Mouse (Mus musculus) cerebellum, adult 2 months (tissue): ENCODE measurements around the gene Gm5134. TPM values are rescaled to one million over a fixed set of nuclear protein-coding genes. Genes with fewer than 3 reads are reported as not detected.

Experiments used
- DNase-seq, 2 experiments: peaks; one replicate each; pipeline ENCODE4 v3.0.0; 2021
- H3K27ac ChIP-seq: fragments of 200-500 bp; 2 replicates; pipeline ENCODE4 v1.5.1; 2012; ENCODE audit warnings: low read length, control low read depth, inconsistent platforms; ENCODE audit not compliant: insufficient read depth
- H3K27me3 ChIP-seq: fragments of 200-500 bp; 2 replicates; pipeline ENCODE4 v1.6.1; 2012; ENCODE audit warnings: inconsistent platforms, mild to moderate bottlenecking, low read length, moderate library complexity; ENCODE audit not compliant: control insufficient read depth, insufficient read depth
- H3K4me1 ChIP-seq: fragments of 200-500 bp; 2 replicates; pipeline ENCODE4 v1.6.1; 2011; ENCODE audit warnings: low read length; ENCODE audit not compliant: control insufficient read depth, insufficient read depth
- H3K4me3 ChIP-seq: fragments of 200-500 bp; replicated peaks from 2 replicates; pipeline ENCODE3; 2011; ENCODE audit warnings: mild to moderate bottlenecking, low read depth, low read length, control low read depth; ENCODE audit not compliant: insufficient read depth
- CTCF ChIP-seq: fragments of 200-500 bp; IDR thresholded peaks from 2 replicates; pipeline ENCODE4 v1.5.1; 2011; ENCODE audit warnings: low read depth, mild to moderate bottlenecking, control low read depth, low read length, moderate library complexity, borderline replicate concordance; ENCODE audit not compliant: insufficient read depth
- POLR2A ChIP-seq: fragments of 200-500 bp; IDR thresholded peaks from 2 replicates; pipeline ENCODE4 v1.6.1; 2011; ENCODE audit warnings: low read length, control low read depth, borderline replicate concordance; ENCODE audit not compliant: insufficient read depth
- WGBS: fragments of 180-500 bp; shearing (Covaris S2); methylation state at CpG from one replicate; pipeline ENCODE4 v1.1.7; 2018; 5-methylcytosine and 5-hydroxymethylcytosine counted together
- polyA plus RNA-seq: library from polyadenylated mRNA; depleted of rRNA; stranded (reverse); fragments of >200 nt; gene quantifications from 2 replicates; pipeline ENCODE4 v1.2.3, GENCODE M21; 2012; rRNA removed

Gene Gm5134
- 0.08 TPM in 1 of 2 replicates, not detected in the other for polyA plus RNA-seq

DNA sequence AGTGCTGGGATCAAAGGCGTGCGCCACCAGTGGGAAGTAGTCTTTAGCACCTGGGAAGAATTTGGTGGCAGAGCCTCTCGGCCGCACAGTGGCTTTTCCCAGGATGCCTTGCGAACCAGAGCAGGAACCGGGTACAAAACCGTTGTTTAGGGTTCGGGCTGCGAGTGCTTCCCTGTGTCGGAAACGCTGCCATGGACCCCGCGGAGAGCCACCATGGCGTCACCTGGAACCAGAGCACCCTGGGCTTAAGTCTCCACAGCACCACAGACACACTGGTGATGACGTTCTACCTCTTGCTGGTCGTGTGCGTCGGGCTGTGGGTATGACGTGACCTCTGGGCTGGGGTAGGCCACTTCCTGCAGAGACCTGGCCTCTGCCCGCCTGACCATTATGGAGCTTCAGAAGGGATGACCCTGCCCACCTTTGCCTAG, at the start of gene Gm5134:
Gene Gm5134, plus strand, starts transcription at position 134 of the 431 bp plus-strand sequence.
- no peak within 1 kb of the TSS for H3K4me3 ChIP-seq
- H3K27ac ChIP-seq: no peak within 1 kb of the TSS
- TF ChIP-seq CTCF: no peak
- no peak for TF ChIP-seq POLR2A
- no peaks in the 10 kb centered on the region for H3K4me1 ChIP-seq
- DNase-seq: no peak
- no peaks in the 10 kb centered on the region for H3K27me3 ChIP-seq
- 35% methylated on average over 20 of the region's 20 CpGs for WGBS

DNA sequence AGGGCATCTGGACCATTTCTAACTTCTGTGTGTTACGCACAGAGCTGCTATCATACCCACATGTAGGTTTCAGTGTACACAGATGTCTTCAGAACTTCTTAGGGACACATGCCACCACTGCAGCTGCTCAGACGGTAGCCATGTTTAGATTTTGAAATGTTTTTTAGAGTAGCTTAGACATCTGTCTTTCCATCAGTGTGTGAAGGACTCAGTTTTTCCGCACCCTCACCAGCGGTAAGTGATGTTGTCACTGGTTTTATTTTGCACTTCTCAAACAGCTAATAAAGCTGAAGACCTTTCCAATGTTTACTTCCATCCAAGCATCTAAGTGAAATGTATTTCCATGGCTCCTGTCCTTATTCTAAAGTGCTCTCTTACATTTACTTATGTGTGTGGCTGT, 47.4 kb upstream of the Gm5134 start:
- Histone ChIP-seq H3K27ac (no peak overlapping the region), H3K4me1 (no peaks in the 10 kb centered on the region), H3K4me3 (no peak overlapping the region), H3K27me3 (no peaks in the 10 kb centered on the region)
- WGBS: 92% methylated on average over 4 of the region's 4 CpGs
- DNase-seq: no peak
- no peak for TF ChIP-seq CTCF
- no peak for TF ChIP-seq POLR2A

DNA sequence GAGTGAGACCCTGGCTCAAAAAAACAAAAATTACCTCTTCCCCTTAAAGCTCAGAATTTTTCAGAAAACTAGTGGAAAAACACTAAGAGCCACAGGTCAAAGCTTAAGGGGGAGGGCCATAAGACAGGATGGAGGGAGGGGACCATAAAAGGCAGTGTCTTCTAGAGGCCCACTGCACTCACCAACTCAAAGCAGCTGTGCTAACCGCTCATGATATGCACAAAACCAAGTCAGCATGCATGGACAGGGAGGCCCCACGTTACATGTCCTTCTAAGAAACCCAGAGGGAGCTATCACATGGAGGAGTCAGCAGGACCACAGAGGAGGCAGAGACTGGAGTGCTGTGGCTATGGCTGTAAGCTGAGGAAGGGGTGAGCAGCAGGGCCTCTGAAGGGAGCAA, 43.6 kb upstream of the Gm5134 start:
- no peak for DNase-seq
- Histone ChIP-seq H3K4me3 (no peak overlapping the region), H3K27me3 (no peaks in the 10 kb centered on the region), H3K27ac (no peak overlapping the region), H3K4me1 (no peaks in the 10 kb centered on the region)
- no peak for TF ChIP-seq POLR2A
- no peak for TF ChIP-seq CTCF
- WGBS: 87% methylated on average over 2 of the region's 2 CpGs

DNA sequence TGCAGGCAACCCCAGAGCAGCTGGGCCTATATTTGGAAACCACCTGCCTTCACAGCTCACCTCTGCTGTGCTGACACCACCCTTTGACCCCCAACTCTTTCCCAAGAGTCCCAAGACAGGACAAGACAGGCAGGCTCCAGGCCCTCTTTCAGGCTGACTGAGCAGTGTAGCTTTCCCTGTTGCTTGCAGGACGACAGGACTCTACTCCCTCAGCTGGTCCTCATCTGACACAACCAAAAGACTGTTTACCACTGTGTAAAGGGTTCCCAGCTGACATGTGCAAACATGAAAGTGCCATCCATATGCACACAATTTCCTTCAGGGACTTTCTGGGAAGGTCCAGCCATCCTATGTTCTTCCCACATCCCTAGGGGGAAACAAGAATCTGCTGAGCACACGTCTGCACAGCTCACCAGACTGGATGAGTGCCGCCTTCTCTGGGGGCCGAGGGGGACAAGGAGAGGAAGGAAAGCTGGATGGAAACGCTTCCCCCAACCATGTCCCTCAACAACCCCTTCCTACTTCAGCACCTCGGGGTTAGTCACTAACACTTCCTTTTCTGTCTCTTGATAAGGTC, 41.2 kb upstream of the Gm5134 start:
- 63% methylated on average over 6 of the region's 6 CpGs for WGBS
- H3K27ac ChIP-seq: no peak overlapping the region
- no peaks in the 10 kb centered on the region for H3K4me1 ChIP-seq
- H3K27me3 ChIP-seq: no peaks in the 10 kb centered on the region
- H3K4me3 ChIP-seq: no peak overlapping the region
- no peak for DNase-seq
- TF ChIP-seq POLR2A: no peak

DNA sequence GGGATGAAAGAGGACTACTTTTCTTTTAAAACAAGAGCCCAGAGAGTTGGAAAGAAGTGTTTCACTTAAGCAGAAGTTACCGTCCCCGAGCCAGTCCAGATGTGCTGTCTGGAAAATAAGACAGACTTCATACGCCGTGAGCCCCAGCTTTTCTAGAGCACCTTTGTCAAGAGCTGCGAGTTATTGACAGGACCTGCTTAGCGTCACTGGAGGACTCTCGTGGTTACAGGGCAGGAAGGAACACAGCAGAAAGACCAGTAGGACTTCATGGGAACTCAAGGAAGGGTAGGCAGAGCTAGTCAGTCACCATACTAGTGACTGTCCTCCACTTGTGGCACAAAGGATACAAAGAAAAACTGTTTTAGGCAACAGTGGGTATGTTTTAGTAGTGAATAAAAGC, 38.8 kb upstream of the Gm5134 start:
- no peak for DNase-seq
- no peaks in the 10 kb centered on the region for H3K27me3 ChIP-seq
- H3K4me3 ChIP-seq: no peak overlapping the region
- 88% methylated on average over 7 of the region's 7 CpGs for WGBS
- TF ChIP-seq CTCF: no peak
- H3K27ac ChIP-seq: no peak overlapping the region
- H3K4me1 ChIP-seq: peaks cover 3% of the 10 kb centered on the region; the same call in 1 of the 2 replicates

DNA sequence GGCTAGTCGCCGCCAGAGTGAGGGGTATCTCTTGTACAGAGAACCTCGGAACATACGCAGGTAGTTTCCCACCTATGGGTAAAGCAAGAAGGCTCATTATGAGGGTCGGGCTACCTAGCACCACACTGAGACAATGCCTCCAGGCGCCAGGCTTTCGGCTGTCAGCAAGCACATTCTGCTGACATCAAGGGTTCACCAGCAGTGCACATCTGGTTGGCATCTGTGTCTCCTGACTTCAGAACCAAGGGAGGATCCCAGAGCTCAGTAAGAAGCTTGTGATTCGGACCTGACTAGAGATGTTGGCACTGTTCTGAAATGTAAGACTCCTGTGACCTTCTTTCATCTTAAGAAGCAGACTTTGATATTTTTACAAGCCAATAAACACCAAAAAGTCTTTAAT, 37.5 kb upstream of the Gm5134 start:
- 83% methylated on average over 8 of the region's 8 CpGs for WGBS
- DNase-seq: no peak
- Histone ChIP-seq H3K4me1 (peaks cover 3% of the 10 kb centered on the region; the same call in 1 of the 2 replicates), H3K27ac (no peak overlapping the region), H3K27me3 (no peaks in the 10 kb centered on the region), H3K4me3 (no peak overlapping the region)
- TF ChIP-seq POLR2A (no peak), CTCF (no peak)

DNA sequence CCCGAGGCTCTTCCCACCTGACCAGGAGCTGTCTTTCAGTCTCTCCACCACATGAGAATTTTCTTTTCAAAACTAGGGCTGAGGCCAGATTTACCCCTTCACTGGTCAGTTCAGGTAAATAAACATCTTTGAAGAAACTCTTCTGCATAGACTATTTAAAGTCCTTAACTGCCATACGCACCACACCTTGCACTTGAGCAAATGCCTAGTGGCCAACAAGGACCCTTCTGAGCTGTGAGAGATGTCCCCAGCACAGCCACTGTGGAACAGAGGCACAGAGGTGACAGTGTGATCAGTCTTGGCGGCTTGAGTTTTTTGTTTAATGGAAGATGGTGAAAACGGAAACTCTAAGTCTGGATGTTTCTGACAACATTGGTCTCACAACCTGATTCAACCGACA, 35.3 kb upstream of the Gm5134 start:
- 68% methylated on average over 5 of the region's 5 CpGs for WGBS
- no peak overlapping the region for H3K4me3 ChIP-seq
- peaks cover 7% of the 10 kb centered on the region; the same call in 1 of the 2 replicates for H3K4me1 ChIP-seq
- no peak for TF ChIP-seq POLR2A
- TF ChIP-seq CTCF: no peak
- no peak for DNase-seq
- H3K27me3 ChIP-seq: no peaks in the 10 kb centered on the region
- no peak overlapping the region for H3K27ac ChIP-seq

DNA sequence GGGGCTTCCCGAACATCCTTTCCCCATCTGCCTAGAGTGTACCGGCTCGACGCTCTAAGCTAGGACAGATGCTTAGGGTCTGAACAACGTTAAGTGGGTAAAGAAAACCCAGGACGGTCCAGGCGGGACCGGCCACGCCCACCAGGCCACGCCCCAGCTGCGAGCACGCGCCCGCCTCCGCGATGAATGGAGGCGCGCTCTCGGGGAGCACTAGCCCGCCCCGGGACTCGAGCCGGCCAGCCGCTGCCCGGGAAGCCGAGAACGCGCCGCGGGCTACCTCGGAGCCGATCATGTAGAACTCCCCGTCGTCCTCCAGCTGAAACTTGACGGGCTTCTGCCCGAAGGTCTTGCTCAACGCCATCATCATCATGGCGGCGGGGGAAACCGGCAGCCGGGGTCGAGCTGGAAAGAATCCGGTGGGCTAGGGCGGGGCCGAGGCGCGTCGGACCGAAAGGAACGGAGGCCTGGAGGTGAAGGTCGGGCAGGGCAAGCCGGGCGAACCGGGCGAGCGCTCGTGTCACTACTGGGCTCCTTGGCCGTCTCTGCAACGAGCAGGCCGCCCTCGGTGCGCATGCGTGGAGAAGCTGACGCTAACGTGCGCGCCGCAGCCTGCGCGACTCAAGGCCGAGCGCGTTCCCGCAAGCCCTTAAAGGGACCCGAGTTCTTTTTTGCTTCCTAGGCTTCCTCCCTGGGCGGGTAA, 33.1 kb upstream of the Gm5134 start, which contains the start of gene Smarcb1:
Gene Smarcb1, minus strand, starts transcription at position 592 of the 700 bp plus-strand sequence.
- TF ChIP-seq POLR2A (peak; percentile 98), CTCF (no peak)
- peak within 1 kb of the TSS; percentile 96 for H3K27ac ChIP-seq
- under 1% methylated on average over 76 of the region's 76 CpGs for WGBS
- peak within 1 kb of the TSS; percentile 93 for H3K4me3 ChIP-seq
- no peaks in the 10 kb centered on the region for H3K27me3 ChIP-seq
- peak; percentile 96 for DNase-seq
- H3K4me1 ChIP-seq: peaks cover 7% of the 10 kb centered on the region; the same call in 1 of the 2 replicates
